Mouse (Mus musculus) heart, embryonic 11.5 days (tissue): ENCODE measurements around the gene Gcn1l1. TPM values are rescaled to one million over a fixed set of nuclear protein-coding genes. Genes with fewer than 3 reads are reported as not detected.

Experiments used
- ATAC-seq: fragments of 200-750 bp; cut with Nextera tagmentation; replicated peaks from 2 replicates; pipeline ENCODE4 v1.8.0; 2017; ENCODE audit warnings: moderate library complexity; ENCODE audit not compliant: insufficient number of reproducible peaks, low FRiP score, low TSS enrichment
- H3K27ac ChIP-seq: fragments of 300-500 bp; sonication (generic); 2 replicates; pipeline ENCODE4 v1.5.1; 2014; ENCODE audit warnings: mild to moderate bottlenecking, low read depth, low read length
- H3K27me3 ChIP-seq: fragments of 300-500 bp; sonication (generic); 2 replicates; pipeline ENCODE4 v1.6.1; 2014; ENCODE audit warnings: mild to moderate bottlenecking, low read length, mixed read lengths; ENCODE audit not compliant: control insufficient read depth, insufficient read depth
- H3K36me3 ChIP-seq: fragments of 300-500 bp; sonication (generic); 2 replicates; pipeline ENCODE4 v1.6.1; 2014; ENCODE audit warnings: mild to moderate bottlenecking, low read length, moderate library complexity, mixed read lengths; ENCODE audit not compliant: control insufficient read depth, insufficient read depth
- H3K4me1 ChIP-seq: fragments of 300-500 bp; sonication (generic); 2 replicates; pipeline ENCODE4 v1.6.1; 2014; ENCODE audit warnings: low read length; ENCODE audit not compliant: control insufficient read depth, insufficient read depth
- H3K4me2 ChIP-seq: fragments of 300-500 bp; sonication (generic); 2 replicates; pipeline ENCODE4 v1.6.1; 2014; ENCODE audit warnings: mild to moderate bottlenecking, moderate library complexity
- H3K4me3 ChIP-seq: fragments of 300-500 bp; sonication (generic); 2 replicates; pipeline ENCODE4 v1.5.1; 2014; ENCODE audit warnings: low read depth, low read length
- H3K9ac ChIP-seq: fragments of 300-500 bp; sonication (generic); 2 replicates; pipeline ENCODE4 v1.6.1; 2014; ENCODE audit warnings: mild to moderate bottlenecking, low read depth, low read length, moderate library complexity
- H3K9me3 ChIP-seq: fragments of 300-500 bp; sonication (generic); replicated peaks from 2 replicates; pipeline ENCODE4 v1.6.1; 2016; ENCODE audit warnings: low read length; ENCODE audit not compliant: control insufficient read depth
- WGBS: fragments of 180-500 bp; shearing (Covaris S2); extraction: QIAGEN DNeasy Blood & Tissue Kit; methylation state at CpG from one replicate; pipeline ENCODE4 v1.1.7; 2014; ENCODE audit not compliant: insufficient replicate concordance; 5-methylcytosine and 5-hydroxymethylcytosine counted together
- microRNA-seq: library from miRNA; unstranded; fragments of <30 nt; microRNA quantifications from one replicate; pipeline ENCODE4, GENCODE M21; 2016; ENCODE audit warnings: borderline number of aligned reads
- polyA plus RNA-seq: library from polyadenylated mRNA; unstranded; fragments of >200 nt; fragmentation: Nextera tagmentation; extraction: Ambion mirVana; gene quantifications from 2 replicates; pipeline ENCODE4 v1.2.1, GENCODE M21; 2014

The Gcn1l1 gene
- polyA plus RNA-seq, 1 experiment from 2014 or later, result 33.5 TPM

GRCm38 (mm10) chr5:115670406-115670805, 105.4 kb downstream of the Gcn1l1 start:
- Histone ChIP-seq H3K4me3 (no peak overlapping the region), H3K4me1 (no peaks in the 10 kb centered on the region), H3K27me3 (peaks cover 6% of the 10 kb centered on the region; the same call in 1 of the 2 replicates), H3K27ac (no peak overlapping the region), H3K4me2 (no peak overlapping the region), H3K9me3 (no peaks in the 10 kb centered on the region), H3K9ac (no peak overlapping the region), H3K36me3 (no peaks in the 10 kb centered on the region)
- 25% methylated on average over 2 of the region's 2 CpGs for WGBS
- no peak for ATAC-seq

GRCm38 (mm10) chr5:115671846-115672245, 106.8 kb downstream of the Gcn1l1 start:
- H3K4me2 ChIP-seq, result no peak overlapping the region
- no peak overlapping the region for H3K27ac ChIP-seq
- no peak overlapping the region for H3K4me3 ChIP-seq
- no peaks in the 10 kb centered on the region for H3K9me3 ChIP-seq
- H3K4me1 ChIP-seq, result no peaks in the 10 kb centered on the region
- peaks cover 6% of the 10 kb centered on the region; the same call in 1 of the 2 replicates for H3K27me3 ChIP-seq
- no peak for ATAC-seq
- no peaks in the 10 kb centered on the region for H3K36me3 ChIP-seq
- no peak overlapping the region for H3K9ac ChIP-seq
- WGBS, result 75% methylated on average over 8 of the region's 8 CpGs

Small RNA genes lying within 50 kb of the gene (microRNA-seq; reads per million reads assigned to microRNA genes)
- gene Mir7029 (0.41 reads per million), gene Mir7030 (not detected)

Other genes starting within 250 kb of the Gcn1l1 start
- gene Srsf9, start 238.1 kb upstream of the Gcn1l1 start, polyA plus RNA-seq, result 140 and 149 TPM in 2 replicates
- 27.0 and 31.0 TPM in 2 replicates for gene Gatc, start 224.1 kb upstream of the Gcn1l1 start, polyA plus RNA-seq
- gene Triap1, start 224.0 kb upstream of the Gcn1l1 start, polyA plus RNA-seq, result 40.4 and 43.9 TPM in 2 replicates
- 1,289 and 1,331 TPM in 2 replicates for gene Cox6a1, start 216.3 kb upstream of the Gcn1l1 start, polyA plus RNA-seq
- gene Msi1, start 135.7 kb upstream of the Gcn1l1 start, polyA plus RNA-seq, result 7.6 and 9.4 TPM in 2 replicates
- gene Pla2g1b, start 99.0 kb upstream of the Gcn1l1 start, polyA plus RNA-seq, result 1.0 and 1.2 TPM in 2 replicates
- 15.8 and 19.2 TPM in 2 replicates for gene Sirt4, start 80.5 kb upstream of the Gcn1l1 start, polyA plus RNA-seq
- gene Pxn, start 58.6 kb upstream of the Gcn1l1 start, polyA plus RNA-seq, result 11.7 and 14.4 TPM in 2 replicates
- gene Rplp0, start 5.8 kb upstream of the Gcn1l1 start, polyA plus RNA-seq, result 1,182 and 1,275 TPM in 2 replicates
- 19.2 and 20.1 TPM in 2 replicates for gene Rab35, start 66.7 kb downstream of the Gcn1l1 start, polyA plus RNA-seq
- 4.4 and 6.6 TPM in 2 replicates for gene Bicdl1, start 166.4 kb downstream of the Gcn1l1 start, polyA plus RNA-seq